Mouse (Mus musculus) lung, adult 2 months (tissue): ENCODE measurements at regions not wholly inside any gene's neighbourhood (a gene's known extent, or its start where the extent isn't known, plus 50 kb on each side); places are given as distances from the start of the nearest gene placed in this dataset.

Experiments used
- DNase-seq: peaks from one replicate; pipeline ENCODE4 v3.0.0; 2022
- H3K4me1 ChIP-seq: fragments of 200-500 bp; 2 replicates; pipeline ENCODE4 v1.6.1; 2011; ENCODE audit warnings: low read length; ENCODE audit not compliant: control insufficient read depth, insufficient read depth
- H3K4me3 ChIP-seq: fragments of 200-500 bp; replicated peaks from 2 replicates; pipeline ENCODE3; 2011; ENCODE audit warnings: low read depth, mild to moderate bottlenecking, control low read depth, low read length; ENCODE audit errors: extremely low read depth
- CTCF ChIP-seq: fragments of 200-500 bp; IDR thresholded peaks from 2 replicates; pipeline ENCODE4 v1.5.1; 2011; ENCODE audit warnings: mild to moderate bottlenecking, low read length, control low read depth; ENCODE audit not compliant: insufficient read depth
- POLR2A ChIP-seq: fragments of 200-500 bp; IDR thresholded peaks from 2 replicates; pipeline ENCODE4 v1.6.1; 2011; ENCODE audit warnings: low read depth, mild to moderate bottlenecking, control low read depth, low read length, borderline replicate concordance; ENCODE audit errors: extremely low read depth
- WGBS: fragments of 180-500 bp; shearing (Covaris S2); methylation state at CpG from one replicate; pipeline ENCODE4 v1.1.7; 2018; 5-methylcytosine and 5-hydroxymethylcytosine counted together

DNA sequence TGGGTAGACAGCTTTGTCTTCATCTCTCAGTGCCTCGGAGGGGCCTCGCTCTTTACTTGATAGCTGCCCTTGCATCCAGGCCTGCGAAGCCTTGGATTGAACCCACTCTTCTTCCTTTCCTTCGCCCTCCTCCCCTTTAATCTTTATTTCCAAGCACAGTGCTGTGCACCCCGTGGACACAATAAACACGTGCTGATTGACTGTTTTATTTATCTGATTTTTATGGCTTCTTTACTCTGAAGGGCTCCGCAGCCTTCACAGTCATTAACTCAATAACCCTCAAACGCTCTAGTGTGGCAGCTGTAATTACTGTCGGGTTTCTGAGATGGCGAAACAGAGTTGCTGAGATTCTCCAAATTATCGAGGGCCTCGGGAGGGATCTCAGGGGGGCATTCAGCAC lies 127.9 kb upstream of the Mphosph6 start:
- TF ChIP-seq POLR2A (no peak), CTCF (no peak)
- H3K4me3 ChIP-seq: no peak overlapping the region
- WGBS: 72% methylated on average over 12 of the region's 12 CpGs

DNA sequence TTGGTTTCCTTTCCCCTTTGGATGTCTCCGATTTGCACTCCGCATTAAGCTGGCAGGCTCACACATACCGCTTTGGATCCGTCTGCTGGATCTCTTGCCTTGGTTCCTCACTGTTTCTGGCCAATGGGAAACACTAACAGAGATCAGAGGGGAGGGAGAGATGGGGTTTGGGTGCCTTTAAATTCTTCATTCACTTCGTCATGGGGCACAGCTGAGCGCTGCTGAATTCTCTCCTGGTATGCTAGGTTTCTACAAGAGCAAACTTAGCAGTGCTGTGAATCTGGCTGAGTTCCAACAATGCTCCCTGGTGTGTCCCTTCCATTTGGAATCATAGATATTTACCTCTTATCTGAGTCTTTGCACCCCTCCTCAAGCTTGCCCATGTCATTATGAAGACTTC lies 121.6 kb upstream of the Mphosph6 start:
- no peaks in the 10 kb centered on the region for H3K4me1 ChIP-seq
- TF ChIP-seq POLR2A (no peak), CTCF (no peak)
- no peak overlapping the region for H3K4me3 ChIP-seq
- DNase-seq: no peak
- 61% methylated on average over 6 of the region's 6 CpGs for WGBS

More for the DNA sequence above, 127.9 kb upstream of the Mphosph6 start:
- DNase-seq: no peak
- H3K4me1 ChIP-seq: no peaks in the 10 kb centered on the region

DNA sequence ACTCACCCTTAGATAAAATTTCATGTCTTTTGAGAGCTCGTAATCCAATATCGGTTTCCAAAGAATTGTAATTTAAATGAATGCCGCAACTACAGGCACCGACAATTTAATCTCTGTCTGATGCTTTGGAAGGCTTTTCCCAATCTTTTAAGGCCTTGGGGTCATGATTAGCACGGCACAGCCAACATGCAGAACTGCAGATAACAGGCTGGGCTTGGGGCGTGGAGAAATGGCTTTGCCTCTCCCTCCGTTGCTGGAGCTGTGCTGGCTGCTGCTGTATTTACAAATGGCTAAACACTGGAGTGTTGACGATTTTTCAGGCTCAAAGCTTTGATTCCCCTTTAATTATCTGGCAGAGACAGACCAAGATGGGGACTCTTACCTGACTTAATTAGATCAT lies 101.3 kb upstream of the Mphosph6 start:
- WGBS: 58% methylated on average over 8 of the region's 8 CpGs

DNA sequence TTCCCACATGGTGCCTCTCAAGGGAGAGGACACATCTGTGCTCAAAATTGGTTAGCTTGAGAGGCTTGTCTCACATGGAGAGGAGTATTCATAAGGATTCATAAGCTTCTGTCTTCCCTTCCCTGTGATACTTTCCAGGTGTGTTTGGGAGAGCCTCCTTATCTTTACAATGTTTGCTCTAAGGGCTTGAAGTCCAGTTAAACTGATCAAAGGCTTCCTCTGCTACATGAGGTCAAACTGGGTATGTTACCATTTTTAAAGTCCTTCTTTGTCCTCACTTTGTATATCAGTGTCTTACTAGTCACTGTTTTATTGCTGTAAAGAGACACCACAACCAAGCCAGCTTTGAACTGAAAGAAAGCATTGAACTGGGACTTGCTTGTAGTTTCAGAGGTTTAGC lies 98.1 kb upstream of the Mphosph6 start:
- Histone ChIP-seq H3K4me3 (no peak overlapping the region), H3K4me1 (no peaks in the 10 kb centered on the region)
- TF ChIP-seq CTCF (no peak), POLR2A (no peak)
- no peak for DNase-seq

More for the DNA sequence above, 101.3 kb upstream of the Mphosph6 start:
- no peaks in the 10 kb centered on the region for H3K4me1 ChIP-seq
- TF ChIP-seq POLR2A (no peak), CTCF (no peak)
- DNase-seq: no peak
- no peak overlapping the region for H3K4me3 ChIP-seq

DNA sequence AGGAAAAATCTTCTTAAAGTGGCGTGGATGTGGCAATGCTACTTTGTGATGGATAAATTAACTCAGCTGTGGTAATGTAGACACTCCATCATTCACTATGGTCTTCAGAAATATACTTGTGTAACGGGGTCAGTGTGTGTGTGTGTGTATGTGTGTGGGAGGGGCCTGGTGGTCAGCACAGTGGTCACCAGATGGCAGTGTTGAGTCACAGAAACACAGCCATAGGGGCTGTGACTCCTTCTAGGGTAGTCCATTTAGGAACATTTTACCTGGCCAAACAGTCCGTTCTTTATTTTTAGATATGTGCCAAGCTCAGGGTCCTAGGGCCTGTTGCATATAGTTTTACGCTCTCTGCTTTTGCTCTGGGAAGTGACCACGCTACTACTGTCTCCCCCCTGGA lies 96.3 kb upstream of the Mphosph6 start:
- 69% methylated on average over 5 of the region's 5 CpGs for WGBS
- H3K4me3 ChIP-seq: no peak overlapping the region
- no peak for DNase-seq
- TF ChIP-seq CTCF (0 out of 2 replicates have a peak, but pooled peaks have one; percentile 18), POLR2A (no peak)
- H3K4me1 ChIP-seq: no peaks in the 10 kb centered on the region

DNA sequence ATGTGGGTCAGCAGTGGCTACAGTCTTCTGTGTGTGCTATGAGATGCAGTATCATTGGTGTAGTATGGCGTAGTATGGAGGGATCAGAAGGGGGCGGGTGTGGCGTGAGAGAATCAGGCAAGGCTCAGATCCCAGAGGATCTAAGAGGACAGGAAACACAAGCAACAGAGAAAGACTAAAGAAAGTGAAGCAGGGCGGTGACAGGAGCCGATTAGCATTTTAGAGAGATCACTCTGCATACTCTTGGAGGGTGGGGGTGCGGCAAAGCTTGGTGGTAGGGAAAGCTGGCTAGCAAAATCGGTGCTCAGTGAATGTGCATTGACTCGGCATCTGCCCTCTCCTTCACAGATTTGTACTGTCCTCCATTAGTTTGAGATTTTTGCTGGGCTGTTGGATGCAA lies 93.1 kb upstream of the Mphosph6 start:
- no peaks in the 10 kb centered on the region for H3K4me1 ChIP-seq
- no peak overlapping the region for H3K4me3 ChIP-seq
- WGBS: 55% methylated on average over 8 of the region's 8 CpGs
- no peak for TF ChIP-seq CTCF
- TF ChIP-seq POLR2A: no peak
- DNase-seq: no peak

DNA sequence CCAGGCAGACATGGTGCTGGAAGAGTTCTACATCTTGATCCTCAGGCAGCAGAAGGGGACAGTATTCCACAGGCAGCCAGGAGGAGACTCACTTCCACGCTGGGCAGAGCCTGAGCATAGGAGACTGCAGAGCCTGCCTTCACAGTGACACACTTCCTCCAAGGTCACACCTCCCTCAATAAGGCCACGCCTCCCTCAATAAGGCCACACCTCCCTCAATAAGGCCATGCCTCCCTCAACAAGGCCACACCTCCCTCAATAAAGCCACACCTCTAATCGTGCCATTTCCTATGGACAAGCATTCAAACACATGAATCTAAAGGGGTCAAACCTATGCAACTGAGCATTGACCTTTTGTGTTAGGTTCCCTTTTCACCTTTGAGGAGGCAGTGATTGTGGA lies 88.5 kb upstream of the Mphosph6 start:
- TF ChIP-seq POLR2A (no peak), CTCF (no peak)
- no peaks in the 10 kb centered on the region for H3K4me1 ChIP-seq
- WGBS: 61% methylated on average over 3 of the region's 3 CpGs
- DNase-seq: no peak
- no peak overlapping the region for H3K4me3 ChIP-seq

DNA sequence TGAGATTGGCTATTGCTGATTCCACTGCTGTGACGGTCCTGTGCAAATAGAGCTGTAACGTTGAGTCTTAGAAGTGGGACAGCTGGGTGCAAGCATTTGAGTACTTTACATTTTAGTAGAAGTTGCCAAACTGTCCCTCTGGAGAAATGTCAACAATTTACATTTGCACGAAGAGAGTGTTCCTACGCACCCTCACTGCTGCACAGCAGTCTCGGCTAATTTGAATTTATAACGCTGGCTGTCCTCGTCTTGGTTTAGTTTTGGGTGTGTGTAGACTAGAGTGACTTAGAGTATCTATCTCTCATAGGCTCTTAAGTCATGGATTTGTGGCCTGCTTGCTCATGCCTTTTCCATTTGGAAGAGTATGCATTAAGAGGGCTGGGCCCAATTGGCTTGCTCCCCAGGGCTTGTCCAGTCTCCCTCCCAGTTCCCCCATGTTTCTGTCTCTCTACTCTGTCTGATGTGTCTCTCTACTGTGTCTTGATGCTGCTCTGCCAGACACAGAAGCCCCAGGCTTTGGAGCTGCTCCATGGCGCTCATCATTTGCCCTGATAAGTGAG lies 79.8 kb upstream of the Mphosph6 start:
- no peak for TF ChIP-seq CTCF
- TF ChIP-seq POLR2A: no peak
- Histone ChIP-seq H3K4me3 (no peak overlapping the region), H3K4me1 (no peaks in the 10 kb centered on the region)
- WGBS: 64% methylated on average over 8 of the region's 8 CpGs
- DNase-seq: no peak

DNA sequence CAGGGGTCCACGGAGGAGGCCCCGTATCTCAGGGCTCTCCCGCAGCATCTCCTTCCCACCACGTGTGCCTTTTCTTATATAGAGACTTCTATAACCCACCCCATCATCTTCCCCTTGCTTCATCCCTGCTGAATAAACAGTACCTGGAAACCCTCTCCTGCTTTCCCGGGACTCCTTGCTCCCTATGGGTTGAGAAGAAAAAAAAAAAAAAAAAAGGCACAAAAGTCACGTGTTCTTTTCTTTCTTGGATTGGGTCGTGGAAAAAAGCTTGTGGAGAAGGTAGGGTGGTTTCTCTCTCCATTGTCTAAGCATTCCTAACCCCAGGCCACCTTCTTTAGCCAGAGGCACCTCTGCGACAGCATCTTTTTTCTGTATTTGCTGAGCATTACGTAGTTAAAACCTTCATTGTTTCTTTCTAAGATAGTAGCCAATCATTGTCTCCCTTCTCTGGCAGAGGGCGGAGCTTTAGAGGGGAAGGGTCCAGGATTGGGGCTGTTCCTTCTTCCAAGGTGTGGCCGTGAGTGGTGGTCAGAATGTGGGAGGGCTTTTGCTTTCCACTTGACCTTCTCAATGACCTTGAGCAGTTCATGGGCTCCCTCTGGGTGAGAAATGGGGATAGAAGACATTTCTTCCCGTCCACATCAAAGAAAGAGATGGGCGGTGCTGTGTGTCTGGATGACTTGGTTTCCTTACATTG lies 78.7 kb upstream of the Mphosph6 start:
- TF ChIP-seq POLR2A (no peak), CTCF (no peak)
- Histone ChIP-seq H3K4me3 (no peak overlapping the region), H3K4me1 (no peaks in the 10 kb centered on the region)
- 61% methylated on average over 13 of the region's 13 CpGs for WGBS
- no peak for DNase-seq

DNA sequence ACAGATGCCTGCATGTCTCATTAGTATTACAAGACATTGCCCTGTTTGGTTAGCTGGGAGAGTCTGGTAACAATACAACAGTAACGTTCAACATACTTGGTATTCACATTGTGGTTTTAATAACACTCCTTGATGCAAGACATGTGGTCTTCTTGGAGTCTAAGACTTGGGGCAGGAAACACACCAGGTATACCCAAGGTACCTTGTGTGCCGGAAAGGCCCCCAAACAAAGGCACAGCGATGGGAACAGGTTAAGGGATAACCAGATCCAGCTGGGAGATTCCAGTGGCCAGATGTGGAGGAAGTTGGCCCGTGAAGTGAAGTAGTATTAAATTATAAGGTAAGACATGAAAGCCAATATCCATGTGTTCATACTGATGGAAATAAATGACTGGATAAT lies 71.9 kb upstream of the Mphosph6 start:
- TF ChIP-seq POLR2A (no peak), CTCF (no peak)
- Histone ChIP-seq H3K4me3 (no peak overlapping the region), H3K4me1 (no peaks in the 10 kb centered on the region)
- 77% methylated on average over 4 of the region's 4 CpGs for WGBS
- no peak for DNase-seq

DNA sequence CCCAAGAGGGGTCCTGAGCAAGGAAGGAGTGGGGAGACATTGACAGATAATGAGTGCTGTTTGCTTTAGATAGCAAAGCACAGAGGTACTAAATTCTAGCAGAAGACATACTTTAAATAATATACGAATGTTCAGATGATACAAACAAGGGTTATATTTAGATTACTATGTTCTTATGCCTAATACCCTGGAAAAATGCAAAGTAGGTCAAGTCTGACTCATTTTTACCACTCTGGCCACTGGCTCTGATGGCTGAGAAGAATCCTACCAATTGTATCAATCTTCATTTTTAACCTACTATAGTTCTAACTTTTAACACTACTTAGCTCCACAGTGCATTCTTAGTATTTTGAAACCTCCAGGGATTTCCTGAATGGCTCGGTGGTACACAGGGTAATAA lies 65.4 kb upstream of the Mphosph6 start:
- no peak for DNase-seq
- TF ChIP-seq CTCF (no peak), POLR2A (no peak)
- Histone ChIP-seq H3K4me3 (no peak overlapping the region), H3K4me1 (no peaks in the 10 kb centered on the region)
- 62% methylated on average over 2 of the region's 2 CpGs for WGBS

DNA sequence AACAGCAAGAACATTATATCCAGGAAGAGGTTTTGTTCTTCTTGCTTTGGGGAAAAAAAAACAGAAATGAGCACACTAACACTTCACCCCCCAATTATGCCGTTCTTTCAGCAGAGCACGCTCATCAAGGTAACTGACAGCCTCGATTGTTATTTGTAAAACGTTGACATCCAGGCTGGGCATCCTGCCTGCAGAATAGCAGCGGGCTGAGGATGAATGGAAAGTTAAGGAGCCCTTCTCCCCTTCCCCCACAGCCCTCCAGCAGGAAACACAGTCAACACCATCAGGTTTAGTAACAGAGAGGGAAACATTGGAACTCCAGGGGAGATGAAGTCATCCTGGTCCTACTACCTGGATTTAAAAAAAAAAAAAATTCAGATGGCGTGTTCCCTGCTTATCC lies 63.3 kb upstream of the Mphosph6 start:
- Histone ChIP-seq H3K4me1 (no peaks in the 10 kb centered on the region), H3K4me3 (no peak overlapping the region)
- WGBS: 18% methylated on average over 6 of the region's 6 CpGs
- no peak for TF ChIP-seq CTCF
- no peak for TF ChIP-seq POLR2A
- no peak for DNase-seq
